Mouse (Mus musculus) splenic B cell, adult 2 months (primary cell): ENCODE measurements around the gene Mlh3.

Experiments
- DNase-seq: peaks from one replicate; pipeline ENCODE4 v3.0.0-alpha.2; 2011; ENCODE audit warnings: low read depth, low spot score
- H3K27me3 ChIP-seq: 2 replicates; pipeline ENCODE4 v1.6.1; 2012; ENCODE audit warnings: mild to moderate bottlenecking, low read length, moderate library complexity, mixed read lengths; ENCODE audit not compliant: control insufficient read depth, poor library complexity, insufficient read depth, severe bottlenecking
- H3K36me3 ChIP-seq: 2 replicates; pipeline ENCODE4 v1.6.1; 2012; ENCODE audit warnings: mild to moderate bottlenecking, low read length, moderate library complexity, mixed read lengths; ENCODE audit not compliant: control insufficient read depth, poor library complexity, insufficient read depth, severe bottlenecking

Mlh3 gene

DNA sequence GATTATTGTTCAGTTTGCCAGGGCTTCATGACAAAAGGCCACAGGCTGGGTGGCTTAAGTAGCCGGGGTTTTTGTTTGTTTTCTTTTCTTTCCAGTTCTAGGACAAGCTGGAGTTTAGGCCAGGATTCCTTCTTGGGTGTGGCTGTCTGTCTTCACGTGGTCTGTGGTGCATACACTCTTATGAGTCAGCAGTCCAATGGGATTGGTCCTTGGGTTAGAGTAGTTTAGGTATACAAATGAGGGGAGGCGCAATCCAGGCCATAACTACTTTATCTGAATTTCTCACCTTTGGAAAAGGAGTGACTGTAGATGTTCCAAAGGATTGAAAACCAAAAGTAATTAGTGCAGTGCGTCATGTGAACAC lies 1.4 kb upstream of the Mlh3 start:
- H3K27me3 ChIP-seq: no peaks in the 10 kb centered on the region
- no peaks in the 10 kb centered on the region for H3K36me3 ChIP-seq
- no peak for DNase-seq

DNA sequence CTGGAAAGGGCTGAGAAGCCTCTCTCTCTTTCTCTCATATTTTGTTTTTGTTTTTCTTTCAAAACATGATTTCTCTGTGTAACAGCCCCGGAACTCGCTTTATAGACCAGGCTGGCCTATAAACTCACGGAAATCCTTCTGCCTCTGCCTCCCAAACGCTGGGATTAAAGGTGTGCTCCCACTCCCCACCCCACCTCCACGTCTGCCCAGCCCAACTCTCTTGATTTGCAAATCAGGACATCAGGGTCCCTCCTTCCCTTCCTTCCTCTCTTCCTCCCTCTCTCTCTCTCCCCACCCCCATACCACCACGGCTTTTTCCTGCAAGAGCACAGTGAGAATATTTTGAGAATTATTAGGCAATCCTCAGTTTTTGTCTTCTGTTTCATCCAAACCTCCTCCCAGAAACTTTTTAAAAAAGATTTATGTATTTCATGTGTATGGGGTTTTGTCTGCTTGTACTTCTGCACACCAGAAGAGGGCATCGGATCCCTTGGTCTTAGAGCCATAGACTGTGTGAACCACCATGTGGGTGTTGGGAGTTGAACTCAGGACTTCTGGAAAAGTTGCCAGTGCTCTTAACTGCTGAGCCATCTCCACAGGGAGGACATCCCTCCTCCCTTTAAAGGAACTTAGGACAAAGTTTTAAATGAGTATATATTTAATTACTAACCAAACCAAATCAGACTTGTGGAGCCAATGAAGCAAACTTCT lies 888 bp upstream of the Mlh3 start:
- H3K27me3 ChIP-seq: no peaks in the 10 kb centered on the region

DNA sequence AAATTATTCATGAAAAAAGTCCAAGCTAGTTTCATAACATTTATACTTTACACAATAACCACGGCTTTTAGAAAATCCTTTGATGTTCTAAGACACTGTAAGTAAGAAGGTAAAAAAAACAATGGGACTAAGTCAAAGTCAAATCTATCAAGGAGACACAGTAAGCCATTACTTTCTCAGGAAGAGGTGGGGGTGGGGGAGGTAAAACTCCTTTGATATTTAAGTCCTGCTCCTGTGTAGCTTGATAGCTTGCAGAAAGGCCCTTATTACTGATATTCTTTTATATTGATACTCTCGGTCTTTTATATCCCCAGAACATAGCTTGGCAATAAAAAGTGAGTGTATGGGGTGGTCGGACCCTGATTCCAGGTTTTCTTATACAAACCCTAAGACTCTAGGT lies 578 bp downstream of the Mlh3 start:
- H3K27me3 ChIP-seq: no peaks in the 10 kb centered on the region
- no peaks in the 10 kb centered on the region for H3K36me3 ChIP-seq
- no peak for DNase-seq

More for the DNA sequence above, 888 bp upstream of the Mlh3 start:
- no peaks in the 10 kb centered on the region for H3K36me3 ChIP-seq
- no peak for DNase-seq

DNA sequence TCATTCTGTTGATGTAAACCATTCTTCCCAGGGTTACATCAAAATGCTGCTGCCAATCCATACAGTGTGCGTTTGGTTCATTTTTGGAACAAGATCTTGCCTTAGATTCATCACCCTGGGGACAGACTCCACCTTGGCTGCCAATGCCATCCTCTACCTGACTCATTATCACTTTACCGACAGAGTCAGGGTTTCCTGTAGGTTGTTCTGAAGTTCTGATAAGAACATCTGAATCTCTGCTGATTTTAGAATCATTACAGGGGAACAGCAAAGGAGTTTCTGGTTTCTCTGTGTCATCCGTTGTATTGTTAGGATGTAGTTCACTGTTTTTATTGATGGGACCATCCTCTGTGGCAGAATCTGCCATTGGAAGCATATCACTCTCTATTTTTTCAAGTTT lies 4.2 kb downstream of the Mlh3 start:
- Histone ChIP-seq H3K27me3 (no peaks in the 10 kb centered on the region), H3K36me3 (0 out of 2 replicates have a peak, but pooled peaks cover 2% of the 10 kb centered on the region)
- DNase-seq: no peak

DNA sequence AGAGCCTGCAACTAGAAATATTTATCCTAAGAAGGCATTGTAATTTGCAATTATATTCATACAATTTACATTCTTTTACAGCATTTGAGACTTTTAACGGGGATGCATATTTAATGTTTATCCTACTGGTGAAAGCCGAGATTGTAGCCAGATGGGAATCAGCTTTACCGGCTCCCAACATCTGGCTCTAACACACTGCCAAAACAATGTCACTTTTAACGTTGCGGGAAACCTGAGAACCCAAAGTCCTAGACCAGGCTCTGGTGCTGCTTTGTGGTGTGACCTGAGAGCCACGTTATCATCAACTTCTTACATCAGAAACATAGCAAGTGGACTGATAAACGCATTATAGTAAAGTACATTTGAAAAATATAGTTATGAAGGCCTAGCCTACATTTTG lies 5.5 kb downstream of the Mlh3 start:
- Histone ChIP-seq H3K27me3 (no peaks in the 10 kb centered on the region), H3K36me3 (0 out of 2 replicates have a peak, but pooled peaks cover 2% of the 10 kb centered on the region)
- no peak for DNase-seq

DNA sequence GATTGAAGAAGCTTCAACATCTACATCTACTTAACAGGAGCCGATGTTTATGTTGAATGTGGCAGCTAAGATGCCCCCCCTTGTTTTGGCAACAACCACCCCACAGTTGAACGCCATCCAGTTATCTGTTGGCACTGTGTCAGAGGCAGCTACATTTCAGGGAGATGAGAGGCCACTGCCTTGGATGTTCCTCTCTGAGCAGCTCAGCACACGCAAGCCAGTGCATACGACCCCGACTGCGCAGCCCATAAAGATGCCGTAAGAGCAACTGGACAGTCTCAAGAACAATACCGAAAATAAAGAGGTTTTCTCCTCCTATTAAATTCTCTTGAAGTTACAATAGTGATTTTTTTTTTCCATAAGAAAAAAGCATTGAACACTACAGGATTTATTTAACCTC lies 5.9 kb downstream of the Mlh3 start:
- Histone ChIP-seq H3K36me3 (0 out of 2 replicates have a peak, but pooled peaks cover 2% of the 10 kb centered on the region), H3K27me3 (no peaks in the 10 kb centered on the region)
- no peak for DNase-seq

DNA sequence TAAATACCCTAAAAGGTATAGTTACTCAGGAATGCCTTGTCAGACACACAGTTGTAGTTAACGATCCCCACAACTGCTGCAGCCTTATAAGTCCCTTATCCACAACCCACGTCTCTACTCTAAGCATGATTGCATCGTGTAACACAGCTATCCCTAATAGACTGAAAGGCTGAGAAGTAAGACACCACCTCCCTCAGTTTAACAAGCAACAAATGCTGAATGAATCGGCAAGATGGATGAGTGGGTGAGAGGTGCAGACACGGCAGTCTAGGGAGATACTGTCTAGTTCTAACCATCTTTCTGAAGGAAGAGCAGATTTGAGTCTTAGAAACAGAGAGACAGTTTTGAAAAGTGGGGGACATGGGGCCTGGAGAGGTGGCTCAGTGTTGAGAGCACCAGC lies 7.2 kb downstream of the Mlh3 start:
- no peaks in the 10 kb centered on the region for H3K27me3 ChIP-seq
- no peak for DNase-seq
- 0 out of 2 replicates have a peak, but pooled peaks cover 2% of the 10 kb centered on the region for H3K36me3 ChIP-seq

DNA sequence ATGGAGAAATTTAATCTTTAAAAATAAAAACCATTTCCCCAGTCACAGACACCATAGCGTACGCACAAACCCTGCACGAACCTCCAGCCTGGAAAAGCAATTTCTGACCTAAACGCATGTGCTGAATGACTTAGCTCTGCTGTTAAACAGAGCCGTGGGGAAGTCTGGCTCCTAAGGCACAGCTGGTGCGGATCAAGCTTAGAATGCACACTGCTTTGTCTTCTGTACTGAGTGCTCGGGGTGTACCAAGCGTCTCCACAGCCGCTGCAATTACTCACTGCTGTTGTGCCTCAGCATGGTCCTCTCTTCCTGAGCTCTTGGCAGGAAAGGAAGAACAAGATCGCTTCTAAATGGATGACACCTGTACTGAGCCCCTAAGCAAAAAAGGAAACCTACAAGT lies 7.9 kb downstream of the Mlh3 start:
- Histone ChIP-seq H3K27me3 (no peaks in the 10 kb centered on the region), H3K36me3 (0 out of 2 replicates have a peak, but pooled peaks cover 2% of the 10 kb centered on the region)
- DNase-seq: no peak

DNA sequence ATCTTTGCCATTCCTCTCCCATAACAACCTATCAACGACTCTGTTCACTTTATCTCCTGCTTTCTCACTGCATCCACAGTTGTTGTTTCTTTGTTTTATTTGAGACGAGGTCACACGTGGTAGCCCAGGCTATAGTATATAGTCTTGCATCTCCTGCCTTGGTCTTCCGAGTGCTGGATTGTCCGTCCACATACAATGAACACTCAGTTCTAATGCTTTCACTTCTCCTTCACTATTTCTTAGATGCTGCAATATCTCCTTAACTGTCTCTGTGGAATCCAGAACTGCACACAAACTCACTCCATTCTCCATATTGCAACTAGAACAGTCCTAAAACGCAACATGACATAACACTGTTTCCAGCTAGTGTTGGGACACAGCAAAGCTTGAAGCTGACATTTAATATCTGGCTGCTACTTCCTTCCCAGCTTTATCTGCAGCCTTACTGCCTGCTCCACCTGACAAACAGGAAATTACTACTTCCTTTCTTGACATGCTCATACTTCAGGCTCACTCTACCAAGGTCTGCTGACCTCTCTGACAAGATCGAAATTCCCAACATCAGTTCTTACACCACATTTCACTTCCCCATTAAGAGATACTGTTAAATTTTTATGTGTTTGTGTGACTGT lies 13.3 kb downstream of the Mlh3 start:
- Histone ChIP-seq H3K27me3 (no peaks in the 10 kb centered on the region), H3K36me3 (no peaks in the 10 kb centered on the region)
- peak; percentile 66 for DNase-seq

DNA sequence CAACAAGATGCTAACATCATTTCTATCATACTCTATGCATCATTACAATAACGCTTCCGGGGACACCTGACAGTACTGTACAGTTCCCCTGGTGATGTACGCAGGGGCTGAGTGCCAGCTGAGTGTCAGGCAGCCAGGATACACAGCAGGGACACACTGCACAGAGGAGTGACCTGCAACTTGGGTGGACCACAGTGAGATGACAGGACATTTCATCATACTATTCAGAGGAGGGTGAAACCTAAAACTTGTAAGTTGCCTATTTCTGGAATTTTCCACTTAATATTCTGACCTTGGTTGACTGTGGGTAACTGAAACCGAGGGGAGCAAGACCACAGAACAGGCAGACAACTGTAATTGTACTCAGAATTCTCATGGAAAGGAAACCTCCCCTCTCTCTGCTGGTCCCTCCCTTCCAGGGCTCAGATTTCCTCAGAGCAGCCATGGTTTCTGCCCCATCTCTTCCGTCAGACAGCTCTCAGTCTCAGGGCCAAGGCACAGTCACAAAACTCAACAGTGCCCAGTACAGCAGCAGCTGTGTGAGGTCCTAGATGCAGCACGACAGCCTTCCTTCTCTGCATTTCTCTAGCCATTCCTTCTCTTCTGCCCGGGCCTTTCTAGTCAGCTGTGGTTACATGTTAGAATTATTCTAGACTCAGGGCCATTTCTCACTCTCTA lies 14.2 kb downstream of the Mlh3 start:
- no peaks in the 10 kb centered on the region for H3K36me3 ChIP-seq
- DNase-seq: no peak
- H3K27me3 ChIP-seq: no peaks in the 10 kb centered on the region

DNA sequence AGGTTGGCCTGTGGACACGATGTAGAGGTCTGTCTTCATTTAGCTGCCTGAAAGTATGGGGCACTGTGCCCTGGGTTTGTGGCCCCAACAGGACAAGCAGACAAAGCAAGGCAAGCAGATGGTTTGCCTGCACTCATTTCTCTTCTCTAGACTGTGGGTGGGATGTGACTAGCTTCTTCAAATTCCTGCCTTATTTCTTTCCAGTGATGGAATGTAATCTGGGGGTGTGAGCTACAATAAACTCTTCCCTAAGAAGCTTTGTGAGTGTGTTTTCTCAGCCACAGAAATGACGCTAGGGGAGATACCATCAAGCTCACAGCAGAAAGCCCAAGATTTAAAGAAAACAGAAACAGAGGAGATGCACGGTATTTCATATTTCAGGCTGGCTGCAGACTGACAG lies 18.3 kb downstream of the Mlh3 start:
- no peaks in the 10 kb centered on the region for H3K27me3 ChIP-seq
- DNase-seq: no peak
- H3K36me3 ChIP-seq: no peaks in the 10 kb centered on the region

DNA sequence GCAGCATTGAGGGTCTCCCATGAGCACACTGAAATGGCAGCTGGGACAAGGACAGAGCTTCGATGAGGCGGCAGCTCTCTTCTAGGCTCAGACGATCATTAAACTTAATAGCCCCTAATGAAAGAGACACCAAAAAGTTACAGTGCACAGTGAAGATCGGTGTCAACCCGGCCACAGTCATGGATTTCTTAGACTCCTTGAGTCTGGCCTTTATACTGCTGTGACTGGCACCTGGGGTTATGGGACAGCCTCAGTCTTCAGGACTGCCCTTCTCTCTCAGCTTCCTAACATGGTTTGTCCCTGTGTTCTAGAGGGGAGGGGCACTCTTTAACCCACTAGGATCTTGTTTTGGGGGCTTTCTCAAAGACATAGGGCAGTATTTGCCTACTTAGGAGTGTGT lies 32.8 kb downstream of the Mlh3 start:
- H3K27me3 ChIP-seq: no peaks in the 10 kb centered on the region
- no peak for DNase-seq
- no peaks in the 10 kb centered on the region for H3K36me3 ChIP-seq

DNA sequence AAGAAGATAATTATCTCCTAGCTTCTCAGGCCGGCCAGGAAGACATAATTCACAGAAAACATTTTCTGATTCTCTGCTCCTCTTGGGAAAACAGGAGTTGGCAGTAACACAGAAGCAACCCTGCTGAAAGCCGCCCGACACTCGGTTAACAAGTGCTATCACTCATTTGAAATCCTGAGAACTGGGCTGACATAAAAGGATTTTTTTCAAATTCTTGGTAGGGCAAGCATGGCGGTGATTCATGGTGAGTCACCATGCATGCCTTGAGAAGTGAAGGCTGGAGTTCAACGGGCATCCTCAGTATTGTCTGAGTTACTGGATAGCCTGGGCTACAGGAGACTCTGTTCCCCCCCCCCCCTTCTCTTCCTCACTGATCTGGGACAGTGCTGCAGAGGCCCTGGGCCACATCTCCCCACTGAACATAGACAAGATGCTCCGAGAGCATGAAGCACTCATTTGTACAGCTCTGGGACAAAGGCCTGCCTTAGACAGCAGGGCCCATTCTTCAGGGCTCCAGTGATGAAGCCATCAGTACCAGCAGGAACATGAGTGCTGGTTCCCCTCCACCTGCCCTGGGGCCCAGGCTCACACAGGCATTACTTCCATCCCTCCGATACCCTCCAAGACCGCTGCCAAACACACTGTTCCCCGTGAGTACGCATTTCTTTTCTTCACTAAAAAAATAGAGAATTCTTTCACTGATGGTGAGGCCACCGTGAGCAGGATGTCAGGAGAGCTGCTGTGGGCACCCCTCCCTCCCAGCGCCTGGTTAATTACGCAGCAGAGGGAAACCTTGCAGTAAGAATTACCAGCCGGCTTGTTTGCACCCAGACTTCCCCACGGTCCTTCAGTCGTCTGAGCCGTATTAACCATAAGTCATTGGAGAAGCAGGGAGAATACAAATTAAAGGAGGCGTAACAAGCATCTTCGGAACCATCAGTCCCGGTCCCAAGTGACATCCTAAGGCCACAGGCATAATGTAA lies 36.7 kb downstream of the Mlh3 start:
- H3K27me3 ChIP-seq: no peaks in the 10 kb centered on the region
- no peak for DNase-seq
- no peaks in the 10 kb centered on the region for H3K36me3 ChIP-seq

DNA sequence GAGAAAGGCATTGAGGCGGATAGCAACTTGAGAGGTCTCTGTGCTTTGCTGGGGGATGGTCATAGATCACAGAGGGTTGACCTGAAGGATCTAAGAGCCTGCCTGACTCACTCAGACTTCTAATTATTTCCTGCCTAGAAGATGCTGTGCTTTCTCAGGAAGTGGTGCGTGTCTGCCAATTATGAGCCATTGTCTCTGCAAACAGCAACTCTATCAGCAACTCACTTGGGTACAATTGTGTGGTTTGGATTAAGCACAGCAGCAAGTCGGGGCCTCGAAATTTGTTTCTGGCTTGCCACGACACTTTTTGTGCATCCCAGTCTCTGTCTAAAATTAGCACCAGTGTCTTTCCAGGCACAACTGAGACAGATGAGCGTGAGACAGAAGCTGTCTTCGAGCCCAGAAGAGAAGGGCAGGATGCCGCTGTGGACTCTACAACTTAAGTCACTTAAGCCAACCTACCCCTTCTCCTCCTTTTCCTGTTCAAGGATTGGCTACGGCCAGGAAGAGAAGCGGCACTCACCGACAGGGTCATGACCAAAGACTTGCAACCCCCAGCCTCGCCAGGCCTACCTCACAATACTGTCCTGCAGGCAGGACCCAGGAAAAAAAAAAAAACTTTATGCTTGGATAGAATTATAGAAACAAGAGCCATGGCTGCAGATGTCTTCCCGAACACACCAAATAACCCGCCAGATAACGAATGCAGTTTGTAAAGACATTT lies 42.4 kb downstream of the Mlh3 start:
- DNase-seq: no peak
- Histone ChIP-seq H3K27me3 (no peaks in the 10 kb centered on the region), H3K36me3 (peaks cover 2% of the 10 kb centered on the region)
